11 mouse cellular contexts compared by ENCODE assay signal in the genomic region with DNA sequence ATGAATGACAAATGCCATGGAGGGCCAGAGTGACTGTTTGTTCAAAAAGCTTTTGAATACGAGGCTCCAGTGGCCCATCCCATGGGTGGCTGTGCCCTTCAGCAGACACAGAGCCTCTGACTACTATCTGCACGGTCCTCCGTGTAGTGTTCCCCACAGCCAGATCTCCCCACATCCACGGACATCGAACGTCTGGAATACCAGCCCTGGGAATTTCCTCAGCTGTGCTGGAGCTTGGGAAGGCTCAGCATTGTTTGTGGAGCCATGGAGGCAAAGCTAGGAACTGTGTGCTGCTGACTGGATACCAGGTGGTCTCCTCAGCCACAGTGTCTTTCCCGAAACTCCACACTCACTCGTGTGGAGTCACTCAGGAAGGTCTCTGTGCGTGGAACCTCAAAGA. TPM values are rescaled to one million over a fixed set of nuclear protein-coding genes. Genes with fewer than 3 reads are reported as not detected.
DNase-seq lines count a peak whose midpoint lies in the region; ATAC-seq lines count a peak whose summit lies in the region.
"Had no signal": no experiment of that assay in that cellular context is flagged by ENCODE, and none has a peak within 500 bp of the region (broad histone marks: within the 10 kb centered on the region; RNA-seq: fewer than 3 reads in every experiment).

No protein-coding gene starts in this region.

- no peak overlapping the region for H3K27ac ChIP-seq in hindbrain, embryonic 11.5 days (ENCODE audit: low read depth, low read length)
- no peak overlapping the region for H3K27ac ChIP-seq in hindbrain, embryonic 12.5 days
- H3K27ac ChIP-seq in midbrain, embryonic 10.5 days (replicated peaks): peak overlapping the region; percentile 75
- no peak overlapping the region for H3K27ac ChIP-seq in midbrain, embryonic 16.5 days (ENCODE audit: low read length)
- peak overlapping the region; percentile 44 for H3K27ac ChIP-seq in stomach, embryonic 16.5 days (ENCODE audit: low read length)
- H3K27ac ChIP-seq: embryonic facial prominence, embryonic 12.5 days; hindbrain, embryonic 14.5 days had no signal

- DNase-seq in embryo, embryonic 11 days: peak; percentile 27
- DNase-seq in embryo, embryonic 10.5 days (ENCODE audit: low spot score): no peak
- DNase-seq in hindbrain, embryonic 11.5 days (ENCODE audit: low spot score): peak; percentile 27
- peak; percentile 20 for DNase-seq in midbrain, embryonic 10.5 days (ENCODE audit: low spot score)
- DNase-seq: cerebellum, adult 11 months had no signal

- H3K36me3 ChIP-seq in hindbrain, embryonic 11.5 days (ENCODE audit: control insufficient read depth, insufficient read depth, low read length): no peaks in the 10 kb centered on the region
- H3K36me3 ChIP-seq in hindbrain, embryonic 12.5 days: no peaks in the 10 kb centered on the region
- H3K36me3 ChIP-seq in midbrain, embryonic 10.5 days: no peaks in the 10 kb centered on the region
- no peaks in the 10 kb centered on the region for H3K36me3 ChIP-seq in midbrain, embryonic 16.5 days (ENCODE audit: control insufficient read depth, insufficient read depth, low read length)
- no peaks in the 10 kb centered on the region for H3K36me3 ChIP-seq in stomach, embryonic 16.5 days (ENCODE audit: control insufficient read depth, insufficient read depth, low read length)
- H3K36me3 ChIP-seq: embryonic facial prominence, embryonic 12.5 days had no signal

- WGBS in hindbrain, embryonic 11.5 days: 14% methylated on average over 9 of the region's 9 CpGs
- 8% methylated on average over 9 of the region's 9 CpGs for WGBS in hindbrain, embryonic 12.5 days
- WGBS in midbrain, embryonic 10.5 days: 11% methylated on average over 9 of the region's 9 CpGs
- 11% methylated on average over 9 of the region's 9 CpGs for WGBS in midbrain, embryonic 16.5 days
- 32% methylated on average over 9 of the region's 9 CpGs for WGBS in stomach, embryonic 16.5 days

- H3K27me3 ChIP-seq in hindbrain, embryonic 11.5 days (ENCODE audit: control insufficient read depth, insufficient read depth, low read length): no peaks in the 10 kb centered on the region
- H3K27me3 ChIP-seq in hindbrain, embryonic 12.5 days: no peaks in the 10 kb centered on the region
- H3K27me3 ChIP-seq in midbrain, embryonic 10.5 days (ENCODE audit: low read depth, poor library complexity, severe bottlenecking): peaks cover 63% of the 10 kb centered on the region
- H3K27me3 ChIP-seq in midbrain, embryonic 16.5 days (ENCODE audit: control insufficient read depth, insufficient read depth, low read depth, low read length): no peaks in the 10 kb centered on the region
- H3K27me3 ChIP-seq in stomach, embryonic 16.5 days (ENCODE audit: control insufficient read depth, insufficient read depth, low read length): no peaks in the 10 kb centered on the region
- H3K27me3 ChIP-seq: embryonic facial prominence, embryonic 12.5 days had no signal

- no peak overlapping the region for H3K9ac ChIP-seq in hindbrain, embryonic 11.5 days (ENCODE audit: low read depth, low read length)
- no peak overlapping the region for H3K9ac ChIP-seq in hindbrain, embryonic 12.5 days
- no peak overlapping the region for H3K9ac ChIP-seq in midbrain, embryonic 16.5 days (ENCODE audit: low read depth, low read length)
- H3K9ac ChIP-seq in stomach, embryonic 16.5 days (ENCODE audit: low read length): no peak overlapping the region
- H3K9ac ChIP-seq: embryonic facial prominence, embryonic 12.5 days; hindbrain, embryonic 14.5 days had no signal

- no peak for ATAC-seq in hindbrain, embryonic 11.5 days (ENCODE audit: low FRiP score)
- ATAC-seq in hindbrain, embryonic 12.5 days (ENCODE audit: low FRiP score): no peak
- no peak for ATAC-seq in midbrain, embryonic 16.5 days
- no peak for ATAC-seq in stomach, embryonic 16.5 days (ENCODE audit: insufficient read depth, low FRiP score)
- ATAC-seq in erythroid progenitor cell, adult 5-6 weeks (replicated peaks; ENCODE audit: low FRiP score, poor library complexity, severe bottlenecking): no peak

- no peaks in the 10 kb centered on the region for H3K9me3 ChIP-seq in hindbrain, embryonic 11.5 days (ENCODE audit: control insufficient read depth, low read length)
- H3K9me3 ChIP-seq in hindbrain, embryonic 12.5 days (replicated peaks): no peaks in the 10 kb centered on the region
- H3K9me3 ChIP-seq in midbrain, embryonic 10.5 days (replicated peaks): no peaks in the 10 kb centered on the region
- no peaks in the 10 kb centered on the region for H3K9me3 ChIP-seq in midbrain, embryonic 16.5 days (replicated peaks; ENCODE audit: control insufficient read depth, low read length, poor library complexity, severe bottlenecking)
- H3K9me3 ChIP-seq in stomach, embryonic 16.5 days (replicated peaks; ENCODE audit: control insufficient read depth, low read length): no peaks in the 10 kb centered on the region
- H3K9me3 ChIP-seq: embryonic facial prominence, embryonic 12.5 days had no signal

- H3K4me1 ChIP-seq in hindbrain, embryonic 11.5 days (replicated peaks; ENCODE audit: control insufficient read depth, insufficient read depth, low read length): peaks cover 8% of the 10 kb centered on the region; the same call in 1 of the 2 replicates
- H3K4me1 ChIP-seq in hindbrain, embryonic 12.5 days: peaks cover 20% of the 10 kb centered on the region
- peaks cover 67% of the 10 kb centered on the region for H3K4me1 ChIP-seq in midbrain, embryonic 10.5 days
- H3K4me1 ChIP-seq in midbrain, embryonic 16.5 days (ENCODE audit: control insufficient read depth, insufficient read depth, low read length): peaks cover 8% of the 10 kb centered on the region
- H3K4me1 ChIP-seq in stomach, embryonic 16.5 days (ENCODE audit: control insufficient read depth, insufficient read depth, low read length): peaks cover 27% of the 10 kb centered on the region

- H3K4me2 ChIP-seq in hindbrain, embryonic 11.5 days (replicated peaks; ENCODE audit: low read depth, low read length): no peak overlapping the region
- H3K4me2 ChIP-seq in hindbrain, embryonic 12.5 days (replicated peaks): no peak overlapping the region
- no peak overlapping the region for H3K4me2 ChIP-seq in midbrain, embryonic 16.5 days (ENCODE audit: low read length)
- no peak overlapping the region for H3K4me2 ChIP-seq in stomach, embryonic 16.5 days (ENCODE audit: low read depth, low read length)
- H3K4me2 ChIP-seq: embryonic facial prominence, embryonic 12.5 days; hindbrain, embryonic 14.5 days had no signal

- no peak overlapping the region for H3K4me3 ChIP-seq in hindbrain, embryonic 11.5 days (ENCODE audit: low read depth, low read length)
- no peak overlapping the region for H3K4me3 ChIP-seq in hindbrain, embryonic 12.5 days
- 0 out of 2 replicates have a peak overlapping the region, but pooled peaks have one; percentile 5 for H3K4me3 ChIP-seq in midbrain, embryonic 10.5 days
- no peak overlapping the region for H3K4me3 ChIP-seq in midbrain, embryonic 16.5 days (ENCODE audit: low read depth, low read length)
- H3K4me3 ChIP-seq in stomach, embryonic 16.5 days (replicated peaks; ENCODE audit: low read length): no peak overlapping the region
- H3K4me3 ChIP-seq: embryonic facial prominence, embryonic 12.5 days had no signal

RNA-seq across cellular contexts. Expression of a gene that starts 1.1 kb away (rescaled TPM):
- polyA plus RNA-seq in hindbrain, embryonic 11.5 days (2014; fragmentation: Nextera tagmentation; extraction: Ambion mirVana): 25.5 and 29.5 TPM in 2 replicates
- polyA plus RNA-seq in hindbrain, embryonic 12.5 days (2016; fragmentation: Nextera tagmentation; extraction: Ambion mirVana): 31.5 and 34.6 TPM in 2 replicates
- 25.3 and 34.3 TPM in 2 replicates for polyA plus RNA-seq in midbrain, embryonic 10.5 days (2016; fragmentation: Nextera tagmentation; extraction: Ambion mirVana)
- 17.7 and 23.7 TPM in 2 replicates for polyA plus RNA-seq in midbrain, embryonic 16.5 days (2015; fragmentation: Nextera tagmentation; extraction: Ambion mirVana)
- polyA plus RNA-seq in stomach, embryonic 16.5 days (2015; fragmentation: Nextera tagmentation; extraction: Ambion mirVana): 40.7 and 47.1 TPM in 2 replicates
- total RNA-seq in erythroid progenitor cell, adult 5-6 weeks (2015; ENCODE audit: low replicate concordance): 4.7 and 9.6 TPM in 2 replicates
- total RNA-seq in erythroid progenitor cell, adult 5-6 weeks (2017; ENCODE audit: low replicate concordance): 3.6 and 7.6 TPM in 2 replicates

Comparison
In these comparisons a context has a peak if more than half of its experiments do, and no peak if none do; other contexts are left out.
1. H3K27ac ChIP-seq: peak in midbrain, embryonic 10.5 days (single experiment) and stomach, embryonic 16.5 days (single experiment); none in hindbrain, embryonic 11.5 days (single experiment), hindbrain, embryonic 12.5 days (single experiment) and midbrain, embryonic 16.5 days (single experiment).